ENCODE assay signal across 13 mouse cellular contexts in the genomic region with DNA sequence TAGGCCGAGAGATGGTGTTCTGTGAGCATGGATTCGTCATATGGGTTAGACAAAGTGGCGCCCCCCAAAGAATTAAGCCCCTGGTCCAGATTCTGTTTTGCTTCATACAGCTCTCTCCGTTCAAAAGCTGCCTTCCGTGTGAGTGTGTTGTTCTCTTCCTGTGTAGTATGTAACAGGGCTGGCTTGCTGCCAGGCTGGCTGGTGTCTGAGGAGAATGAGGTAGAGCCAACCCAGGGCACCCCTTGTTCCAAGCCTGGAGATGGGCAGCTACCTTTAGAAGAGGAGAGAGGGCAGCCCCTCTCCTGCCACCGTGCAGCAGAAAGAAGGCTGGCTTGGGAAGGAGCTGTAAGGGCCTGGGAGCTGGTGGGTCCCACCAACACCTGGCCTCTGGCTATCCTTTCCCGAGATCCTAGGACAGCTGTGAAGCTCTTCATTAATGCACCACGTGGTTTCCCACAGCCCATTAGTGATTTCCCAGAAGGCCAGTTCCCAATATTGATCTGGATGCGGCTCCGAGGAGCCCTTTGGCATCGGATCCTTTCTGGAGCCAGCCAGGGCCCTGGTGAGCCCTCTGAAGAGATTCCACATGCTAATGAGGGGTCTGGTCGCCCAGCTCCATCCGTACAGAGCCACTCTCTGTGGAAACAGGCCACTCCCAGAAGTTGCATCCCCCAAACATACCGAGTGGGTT. TPM values are rescaled to one million over a fixed set of nuclear protein-coding genes. Genes with fewer than 3 reads are reported as not detected.
DNase-seq lines count a peak whose midpoint lies in the region; ATAC-seq and TF ChIP-seq lines count a peak whose summit lies in the region.
"Had no signal": no experiment of that assay in that cellular context is flagged by ENCODE, and none has a peak within 500 bp of the region (broad histone marks: within the 10 kb centered on the region; RNA-seq: fewer than 3 reads in every experiment).

No protein-coding gene starts in this region.

- no peaks in the 10 kb centered on the region for H3K36me3 ChIP-seq in forebrain, embryonic 13.5 days (ENCODE audit: poor library complexity, severe bottlenecking)
- H3K36me3 ChIP-seq in forebrain, embryonic 16.5 days (ENCODE audit: control insufficient read depth, insufficient read depth), result no peaks in the 10 kb centered on the region
- 0 out of 2 replicates have a peak, but pooled peaks cover 7% of the 10 kb centered on the region for H3K36me3 ChIP-seq in lung, postnatal 0 days (ENCODE audit: insufficient read depth, low read length)
- H3K36me3 ChIP-seq in hindbrain, postnatal 0 days (ENCODE audit: insufficient read depth, low read length), result no peaks in the 10 kb centered on the region
- H3K36me3 ChIP-seq: embryonic facial prominence, embryonic 12.5 days had no signal

- no peak overlapping the region for H3K4me2 ChIP-seq in forebrain, embryonic 13.5 days
- H3K4me2 ChIP-seq in forebrain, embryonic 16.5 days (ENCODE audit: low read length), result no peak overlapping the region
- no peak overlapping the region for H3K4me2 ChIP-seq in lung, postnatal 0 days (replicated peaks; ENCODE audit: low read depth, low read length)
- H3K4me2 ChIP-seq in hindbrain, postnatal 0 days (ENCODE audit: low read depth, low read length), result no peak overlapping the region
- H3K4me2 ChIP-seq: embryonic facial prominence, embryonic 12.5 days; liver, embryonic 12.5 days had no signal

- TF ChIP-seq CTCF in lung, postnatal 0 days (IDR thresholded peaks at IDR 0.05), result no peak
- no peak for TF ChIP-seq CTCF in lung, adult 2 months (IDR thresholded peaks at IDR 0.05; ENCODE audit: insufficient read depth, low read length)
- no peak for TF ChIP-seq CTCF in hindbrain, postnatal 0 days (IDR thresholded peaks at IDR 0.05; ENCODE audit: low read depth)

- no peak; the same call in 1 of the 2 replicates for TF ChIP-seq EP300 in lung, postnatal 0 days (IDR thresholded peaks at IDR 0.05)

- H3K9ac ChIP-seq in forebrain, embryonic 13.5 days, result no peak overlapping the region
- H3K9ac ChIP-seq in forebrain, embryonic 16.5 days (replicated peaks; ENCODE audit: low read depth, low read length), result no peak overlapping the region
- H3K9ac ChIP-seq in lung, postnatal 0 days (replicated peaks; ENCODE audit: low read depth), result no peak overlapping the region
- 0 out of 2 replicates have a peak overlapping the region, but pooled peaks have one; percentile 5 for H3K9ac ChIP-seq in hindbrain, postnatal 0 days (replicated peaks; ENCODE audit: low read length)
- H3K9ac ChIP-seq: embryonic facial prominence, embryonic 12.5 days; liver, embryonic 12.5 days had no signal

- H3K27ac ChIP-seq in forebrain, embryonic 13.5 days, result peak overlapping the region; percentile 14
- H3K27ac ChIP-seq in forebrain, embryonic 16.5 days (ENCODE audit: low read length), result no peak overlapping the region
- peak overlapping the region; percentile 20; the same call in 1 of the 2 replicates for H3K27ac ChIP-seq in lung, postnatal 0 days (ENCODE audit: low read length)
- peak overlapping the region; percentile 12; the same call in 1 of the 2 replicates for H3K27ac ChIP-seq in hindbrain, postnatal 0 days
- H3K27ac ChIP-seq: embryonic facial prominence, embryonic 12.5 days; liver, embryonic 12.5 days had no signal

- no peaks in the 10 kb centered on the region for H3K9me3 ChIP-seq in forebrain, embryonic 13.5 days (replicated peaks)
- no peaks in the 10 kb centered on the region for H3K9me3 ChIP-seq in forebrain, embryonic 16.5 days (ENCODE audit: control insufficient read depth, low read length)
- no peaks in the 10 kb centered on the region for H3K9me3 ChIP-seq in lung, postnatal 0 days (ENCODE audit: low read length)
- no peaks in the 10 kb centered on the region for H3K9me3 ChIP-seq in hindbrain, postnatal 0 days (ENCODE audit: low read length)
- H3K9me3 ChIP-seq: embryonic facial prominence, embryonic 12.5 days; liver, embryonic 12.5 days had no signal

- H3K4me1 ChIP-seq in forebrain, embryonic 13.5 days, result peaks cover 13% of the 10 kb centered on the region
- H3K4me1 ChIP-seq in forebrain, embryonic 16.5 days (replicated peaks; ENCODE audit: control insufficient read depth, insufficient read depth, low read length), result peaks cover 20% of the 10 kb centered on the region
- no peaks in the 10 kb centered on the region for H3K4me1 ChIP-seq in lung, postnatal 0 days (ENCODE audit: insufficient read depth, low read depth, low read length)
- H3K4me1 ChIP-seq in lung, adult 2 months (ENCODE audit: control insufficient read depth, insufficient read depth, low read length), result peaks cover 3% of the 10 kb centered on the region; the same call in 1 of the 2 replicates
- H3K4me1 ChIP-seq in hindbrain, postnatal 0 days (ENCODE audit: insufficient read depth, low read length), result peaks cover 24% of the 10 kb centered on the region; the same call in 1 of the 2 replicates

- DNase-seq in lung, postnatal 0 days (ENCODE audit: low spot score), result peak; percentile 42
- DNase-seq in lung, adult 2 months, result no peak
- peak; percentile 62 for DNase-seq in hindbrain, postnatal 0 days (ENCODE audit: low spot score)
- peak; percentile 67 for DNase-seq in retina, postnatal 1 day
- DNase-seq in adrenal gland, postnatal 10 days, result no peak
- DNase-seq in right cerebral cortex, postnatal 10 days (ENCODE audit: low spot score in 2 of 2), result no peak
- DNase-seq: adrenal gland, postnatal 14 days; gastrocnemius, postnatal 25 days; heart, postnatal 4 days had no signal

- no peak overlapping the region for H3K4me3 ChIP-seq in forebrain, embryonic 13.5 days
- H3K4me3 ChIP-seq in forebrain, embryonic 16.5 days (replicated peaks; ENCODE audit: low read length), result no peak overlapping the region
- H3K4me3 ChIP-seq in lung, postnatal 0 days (ENCODE audit: low read depth, low read length), result no peak overlapping the region
- no peak overlapping the region for H3K4me3 ChIP-seq in lung, adult 2 months (replicated peaks; ENCODE audit: extremely low read depth, low read depth, low read length)
- H3K4me3 ChIP-seq in hindbrain, postnatal 0 days (ENCODE audit: low read length), result no peak overlapping the region
- H3K4me3 ChIP-seq: embryonic facial prominence, embryonic 12.5 days; liver, embryonic 12.5 days had no signal

- no peak for TF ChIP-seq POLR2A in lung, adult 2 months (IDR thresholded peaks at IDR 0.05; ENCODE audit: borderline replicate concordance, extremely low read depth, low read depth, low read length)

- no peaks in the 10 kb centered on the region for H3K27me3 ChIP-seq in forebrain, embryonic 13.5 days
- H3K27me3 ChIP-seq in forebrain, embryonic 16.5 days (replicated peaks; ENCODE audit: control insufficient read depth, insufficient read depth, low read length), result no peaks in the 10 kb centered on the region
- H3K27me3 ChIP-seq in lung, postnatal 0 days (replicated peaks; ENCODE audit: insufficient read depth, low read length), result no peaks in the 10 kb centered on the region
- no peaks in the 10 kb centered on the region for H3K27me3 ChIP-seq in hindbrain, postnatal 0 days (ENCODE audit: insufficient read depth, low read length)

- no peak; the same call in 1 of the 2 replicates for ATAC-seq in forebrain, embryonic 13.5 days
- no peak for ATAC-seq in forebrain, embryonic 16.5 days
- peak; percentile 25; the same call in 1 of the 2 replicates for ATAC-seq in lung, postnatal 0 days
- peak; percentile 41 for ATAC-seq in hindbrain, postnatal 0 days
- ATAC-seq: liver, embryonic 12.5 days had no signal

- 64% methylated on average over 14 of the region's 14 CpGs for WGBS in forebrain, embryonic 13.5 days
- 55% methylated on average over 14 of the region's 14 CpGs for WGBS in forebrain, embryonic 16.5 days
- WGBS in lung, postnatal 0 days, result 63% methylated on average over 14 of the region's 14 CpGs
- 65% methylated on average over 14 of the region's 14 CpGs for WGBS in lung, adult 2 months
- WGBS in hindbrain, postnatal 0 days, result 39% methylated on average over 14 of the region's 14 CpGs

RNA-seq across cellular contexts. Expression of a gene that starts 19.5 kb away (rescaled TPM):
- 9.0 and 11.2 TPM in 2 replicates for polyA plus RNA-seq in forebrain, embryonic 13.5 days (2015; fragmentation: Nextera tagmentation; extraction: Ambion mirVana)
- polyA plus RNA-seq in forebrain, embryonic 16.5 days (2015; fragmentation: Nextera tagmentation; extraction: Ambion mirVana), result 23.3 and 35.2 TPM in 2 replicates
- polyA plus RNA-seq in lung, postnatal 0 days (2015; fragmentation: Nextera tagmentation; extraction: Ambion mirVana), result 123 and 131 TPM in 2 replicates
- polyA plus RNA-seq in lung, adult 2 months (2012; rRNA removed), result 110 and 128 TPM in 2 replicates
- total RNA-seq in hindbrain, postnatal 0 days (2014; rRNA removed), result 105 and 126 TPM in 2 replicates
- polyA plus RNA-seq in hindbrain, postnatal 0 days (2015; fragmentation: Nextera tagmentation; extraction: Ambion mirVana), result 148 and 158 TPM in 2 replicates
- 100 to 1,000 TPM; 277 to 282 TPM for total RNA-seq in adrenal gland, postnatal 10 days (2021)

Comparison
In these comparisons a context has a peak if more than half of its experiments do, and no peak if none do; other contexts are left out.
1. DNase-seq: peak in lung, postnatal 0 days (single experiment), hindbrain, postnatal 0 days (single experiment) and retina, postnatal 1 day (single experiment); none in lung, adult 2 months (single experiment), adrenal gland, postnatal 10 days (single experiment) and right cerebral cortex, postnatal 10 days (0 of 2).
2. ATAC-seq: peak in lung, postnatal 0 days (single experiment) and hindbrain, postnatal 0 days (single experiment); none in forebrain, embryonic 13.5 days (single experiment) and forebrain, embryonic 16.5 days (single experiment).